Mouse (Mus musculus) testis, adult 2 months (tissue): ENCODE results near the gene Ndc80.

Source experiments
- CTCF ChIP-seq: fragments of 200-500 bp; IDR thresholded peaks from 2 replicates; pipeline ENCODE4 v1.5.1; 2012; ENCODE audit warnings: low read depth, mild to moderate bottlenecking, inconsistent platforms, low read length, moderate library complexity; ENCODE audit not compliant: control insufficient read depth, insufficient read depth, insufficient replicate concordance
- POLR2A ChIP-seq: fragments of 200-500 bp; IDR thresholded peaks from 2 replicates; pipeline ENCODE4 v1.6.1; 2012; ENCODE audit warnings: low read depth, mild to moderate bottlenecking, inconsistent platforms, low read length, moderate library complexity; ENCODE audit not compliant: control insufficient read depth

DNA sequence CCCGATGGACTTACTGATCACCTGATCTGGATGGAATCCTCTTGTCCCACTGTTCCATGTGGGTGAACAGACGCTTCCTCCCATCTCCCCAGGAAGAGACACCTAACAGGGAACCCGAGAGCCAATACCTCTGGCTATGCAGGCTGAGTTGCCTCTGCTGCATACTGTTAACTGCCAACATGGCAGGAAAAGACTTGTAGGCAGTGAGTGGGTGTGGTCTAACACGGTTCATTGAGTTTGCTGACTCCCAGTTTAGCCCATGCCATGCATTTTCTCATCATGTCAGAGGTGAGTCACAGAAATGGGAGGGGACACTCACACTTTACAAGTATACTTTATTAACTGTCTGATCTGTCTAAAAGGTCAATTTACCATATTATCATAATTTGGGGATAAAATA is 30.9 kb downstream of the Ndc80 start:
- TF ChIP-seq CTCF: no peak
- no peak for TF ChIP-seq POLR2A
